Mouse (Mus musculus) ES-E14 (cell line): ENCODE data around the gene Gm17545. TPM values are rescaled to one million over a fixed set of nuclear protein-coding genes. Genes with fewer than 3 reads are reported as not detected.

Source experiments
- DNase-seq: peaks from one replicate; pipeline ENCODE4 v3.0.0-alpha.2; 2013; ENCODE audit warnings: low read depth, low spot score
- H3K27ac ChIP-seq: 2 replicates; pipeline ENCODE4 v1.5.1; 2012; ENCODE audit warnings: low read depth, mild to moderate bottlenecking, low read length, moderate library complexity, mixed read lengths; ENCODE audit not compliant: poor library complexity, insufficient read depth, severe bottlenecking
- H3K36me3 ChIP-seq: 2 replicates; pipeline ENCODE4 v1.6.1; 2012; ENCODE audit warnings: mild to moderate bottlenecking, low read length, moderate library complexity, mixed read lengths; ENCODE audit not compliant: control insufficient read depth, poor library complexity, insufficient read depth, severe bottlenecking
- H3K4me1 ChIP-seq, 2 experiments: fragments of 150-350 bp in 1 of 2; sonication (generic) in 1 of 2; 2 replicates each; pipeline ENCODE4 v1.6.1; 2012; ENCODE audit warnings: low read length in 2 of 2, mild to moderate bottlenecking in 1 of 2, mixed read lengths in 1 of 2; ENCODE audit not compliant: control insufficient read depth in 2 of 2, insufficient read depth in 2 of 2, poor library complexity in 1 of 2
- H3K4me3 ChIP-seq, 2 experiments: fragments of 150-350 bp in 1 of 2; sonication (generic) in 1 of 2; 2 replicates each; pipeline ENCODE4 v1.5.1; 2012; ENCODE audit warnings: low read length in 2 of 2, low read depth in 1 of 2, mild to moderate bottlenecking in 1 of 2, mixed read lengths in 1 of 2; ENCODE audit not compliant: insufficient read depth in 1 of 2, poor library complexity in 1 of 2, severe bottlenecking in 1 of 2
- H3K9ac ChIP-seq: 2 replicates; pipeline ENCODE4 v1.6.1; 2012; ENCODE audit warnings: low read depth, mild to moderate bottlenecking, low read length, mixed read lengths; ENCODE audit not compliant: poor library complexity, insufficient read depth, severe bottlenecking
- H3K9me3 ChIP-seq: fragments of 150-350 bp; sonication (generic); 2 replicates; pipeline ENCODE4 v1.6.1; 2012; ENCODE audit warnings: low read depth, mild to moderate bottlenecking, low read length; ENCODE audit not compliant: control insufficient read depth, insufficient read depth
- CHD2 ChIP-seq: IDR thresholded peaks from 2 replicates; pipeline ENCODE4 v1.6.1; 2014; ENCODE audit warnings: mild to moderate bottlenecking, low read depth, low read length, inconsistent platforms
- HCFC1 ChIP-seq: IDR thresholded peaks from 2 replicates; pipeline ENCODE4 v1.6.1; 2012; ENCODE audit warnings: low read length, inconsistent platforms, borderline replicate concordance; ENCODE audit not compliant: insufficient read depth
- MAFK ChIP-seq: IDR thresholded peaks from 2 replicates; pipeline ENCODE4 v1.6.1; 2014; ENCODE audit warnings: mild to moderate bottlenecking, low read depth, low read length, inconsistent platforms; ENCODE audit not compliant: insufficient read depth
- ZC3H11A ChIP-seq: IDR thresholded peaks from 2 replicates; pipeline ENCODE4 v1.6.1; 2012; ENCODE audit warnings: low read depth, mild to moderate bottlenecking, inconsistent platforms, low read length, borderline replicate concordance
- ZNF384 ChIP-seq: IDR thresholded peaks from 2 replicates; pipeline ENCODE4 v1.6.1; 2012; ENCODE audit warnings: low read depth, low read length, inconsistent platforms
- in situ Hi-C, 2 experiments: fragments of 600-800 bp; cut with MboI; formaldehyde crosslinking; loops; one replicate each; pipeline ENCODE4 v1.15.1; 2025; ENCODE audit warnings: low sequenced_read_pairs in 2 of 2, inconsistent platforms in 1 of 2; ENCODE audit not compliant: unreplicated experiment in 2 of 2
- total RNA-seq: library from RNA; depleted of rRNA; stranded (reverse); fragments of 300-350 nt; gene quantifications from 2 replicates; pipeline ENCODE4 v1.2.3, GENCODE M21; 2012

Gene Gm17545
- total RNA-seq, 1 experiment, result not detected

DNA sequence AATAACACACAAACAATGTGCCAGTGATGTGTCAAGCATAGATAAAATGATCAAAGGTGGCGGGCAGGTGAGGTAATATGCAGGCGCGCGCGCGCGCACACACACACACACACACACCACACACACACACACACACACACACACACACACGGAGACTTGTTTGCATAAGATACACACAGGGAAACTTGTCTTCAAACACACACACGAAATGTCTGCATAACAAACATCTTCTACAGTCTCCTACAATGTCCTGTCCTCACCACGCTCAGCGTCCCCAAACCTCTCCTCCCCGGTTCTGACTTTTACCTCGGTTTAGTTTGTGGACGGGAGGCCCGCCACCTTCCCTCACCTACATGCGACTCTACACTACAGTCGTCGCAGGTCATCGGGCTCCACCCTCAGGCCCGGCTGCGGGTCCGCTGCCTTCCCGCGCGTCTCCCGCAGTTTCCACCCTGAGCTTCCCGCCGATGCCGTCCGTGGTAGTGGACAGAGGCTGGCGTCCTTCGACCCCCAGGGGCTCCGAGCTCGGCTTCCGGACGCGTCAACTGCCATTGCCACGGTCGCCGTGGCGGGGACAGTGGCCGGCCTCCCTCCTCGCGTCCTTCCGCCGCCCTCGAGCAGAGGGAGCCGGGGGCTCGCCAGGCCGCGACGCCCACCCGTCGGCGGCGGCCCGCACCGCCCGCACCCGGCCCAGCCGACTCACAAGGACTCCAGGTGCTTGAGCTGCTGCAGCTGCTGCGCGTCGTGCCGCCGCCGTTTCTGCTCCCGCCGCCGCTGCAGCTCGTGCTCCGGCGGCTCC lies 13.5 kb downstream of the Gm17545 start:
- no peak for TF ChIP-seq MAFK
- TF ChIP-seq HCFC1, result 0 out of 2 replicates have a peak, but pooled peaks have one; percentile 20
- H3K27ac ChIP-seq, result no peak overlapping the region

DNA sequence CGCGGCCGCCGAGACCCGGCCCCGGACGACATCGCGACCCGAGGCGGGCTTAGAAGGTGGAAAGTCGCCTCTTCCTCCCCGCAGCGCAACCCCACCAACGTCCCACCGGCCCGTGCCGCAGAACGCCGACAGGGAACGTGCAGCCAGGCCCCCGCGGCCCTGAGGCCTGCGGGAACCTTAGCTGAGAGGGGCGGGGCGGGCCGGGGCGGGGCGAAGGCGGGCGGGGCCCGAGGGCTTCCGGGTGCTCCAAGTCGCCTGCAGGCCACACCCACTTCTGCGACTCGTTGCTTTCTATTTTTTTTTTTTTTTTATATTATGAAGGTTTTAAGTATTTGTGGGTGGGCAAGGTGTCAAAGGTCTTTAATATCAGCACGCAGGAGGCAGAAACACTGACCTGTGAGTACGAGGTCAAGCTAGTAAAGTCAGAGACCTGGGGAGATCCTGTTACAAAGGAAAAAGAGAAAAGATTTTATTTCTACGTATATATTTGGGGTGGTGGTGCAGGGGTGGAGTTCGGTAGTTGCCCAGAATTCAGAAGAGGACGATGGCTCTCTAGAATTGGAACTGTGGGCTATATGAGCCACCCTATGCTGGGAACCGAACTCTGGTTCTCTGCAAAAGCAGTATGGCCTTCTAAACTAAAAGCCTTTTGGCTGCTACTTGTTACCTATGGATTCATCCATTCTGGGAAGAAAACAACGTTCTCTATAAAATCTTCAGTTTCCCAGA lies 14.2 kb downstream of the Gm17545 start:
- TF ChIP-seq MAFK (no peak), ZNF384 (peak; percentile 91), HCFC1 (no peak; the same call in 1 of the 2 replicates), ZC3H11A (no peak)
- no peaks in the 10 kb centered on the region for H3K9me3 ChIP-seq

More for the DNA sequence above, 13.5 kb downstream of the Gm17545 start:
- no peaks in the 10 kb centered on the region for H3K9me3 ChIP-seq
- no peaks in the 10 kb centered on the region; the same call in 1 of the 2 replicates for H3K36me3 ChIP-seq
- peaks cover 4 to 6% of the 10 kb centered on the region in 2 experiments; a peak in 1 of 4 replicates for H3K4me1 ChIP-seq
- peak overlapping the region; percentile 78 to 92 for H3K4me3 ChIP-seq
- peak overlapping the region; percentile 90 for H3K9ac ChIP-seq
- in situ Hi-C loops, result no loop called here
- peak; percentile 29 for DNase-seq

DNA sequence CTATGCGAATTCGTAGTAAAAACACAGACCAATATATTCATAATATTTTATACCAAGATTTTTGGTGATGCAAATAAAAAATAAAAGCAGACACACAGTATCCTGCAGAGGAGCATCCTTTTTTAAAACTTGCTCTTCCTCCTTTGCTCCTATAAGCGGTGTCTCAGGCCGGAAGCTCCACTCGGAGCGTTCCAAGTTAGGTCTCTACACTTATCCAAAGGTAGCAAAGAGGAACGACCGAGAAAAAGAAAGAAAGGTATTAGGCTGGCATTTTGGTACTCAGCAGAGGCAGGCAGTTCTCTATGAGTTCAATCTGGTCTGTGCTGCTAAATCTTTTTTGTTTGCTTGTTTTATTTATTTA lies 14.8 kb downstream of the Gm17545 start:
- Histone ChIP-seq H3K36me3 (no peaks in the 10 kb centered on the region; the same call in 1 of the 2 replicates), H3K27ac (no peak overlapping the region), H3K4me3 (no peak overlapping the region), H3K9me3 (no peaks in the 10 kb centered on the region), H3K9ac (no peak overlapping the region), H3K4me1 (peaks cover 4 to 6% of the 10 kb centered on the region in 2 experiments; a peak in 1 of 4 replicates)
- in situ Hi-C loops, result no loop called here
- TF ChIP-seq ZNF384 (no peak), ZC3H11A (no peak), MAFK (no peak), HCFC1 (no peak), CHD2 (no peak)
- no peak for DNase-seq

More for the DNA sequence above, 14.2 kb downstream of the Gm17545 start:
- peaks cover 4 to 6% of the 10 kb centered on the region in 2 experiments; a peak in 1 of 4 replicates for H3K4me1 ChIP-seq
- peak overlapping the region; percentile 90 for H3K9ac ChIP-seq
- H3K36me3 ChIP-seq, result no peaks in the 10 kb centered on the region; the same call in 1 of the 2 replicates
- DNase-seq, result peak; percentile 68
- peak overlapping the region; percentile 78 to 92 for H3K4me3 ChIP-seq
- no peak overlapping the region for H3K27ac ChIP-seq
- in situ Hi-C loops, result no loop called here

DNA sequence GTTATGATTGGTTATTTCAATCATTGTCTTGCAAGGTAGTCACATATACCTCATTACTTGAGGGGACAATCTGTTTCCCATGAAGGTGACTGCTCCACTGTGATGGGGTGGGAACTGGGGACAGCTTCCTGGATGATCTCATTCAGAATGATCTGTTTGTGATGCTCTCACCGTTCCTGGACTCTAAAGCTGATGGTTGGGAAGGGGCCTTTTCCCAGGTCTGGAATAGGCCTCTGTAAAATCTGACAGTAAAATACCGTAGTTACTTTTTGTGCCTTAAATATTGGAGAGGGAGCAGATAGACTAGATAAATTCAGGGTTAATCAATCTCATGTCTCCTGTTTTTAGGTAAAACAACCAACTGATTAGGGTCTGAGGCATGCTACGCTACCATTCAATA lies 15.6 kb downstream of the Gm17545 start, which contains the start of gene Rp9:
TSS of gene Rp9 (minus strand) at position 101 of the 400 bp plus-strand sequence.
- Histone ChIP-seq H3K4me3 (peak within 1 kb of the TSS in 1 of 2 experiments; percentile 78; a peak in 2 of 4 replicates), H3K9me3 (no peaks in the 10 kb centered on the region), H3K4me1 (peaks cover 4 to 6% of the 10 kb centered on the region in 2 experiments; a peak in 1 of 4 replicates), H3K9ac (no peak within 1 kb of the TSS; the same call in 1 of the 2 replicates), H3K27ac (no peak within 1 kb of the TSS), H3K36me3 (no peaks in the 10 kb centered on the region; the same call in 1 of the 2 replicates)
- in situ Hi-C loops, result no loop called here
- TF ChIP-seq MAFK (no peak), ZC3H11A (no peak), HCFC1 (no peak), CHD2 (no peak), ZNF384 (no peak)
- no peak for DNase-seq
